Mouse (Mus musculus): ENCODE results near the gene Ddo. TPM values are rescaled to one million over a fixed set of nuclear protein-coding genes. Genes with fewer than 3 reads are reported as not detected.

Gene Ddo
- polyA plus RNA-seq, 1 experiment from 2014 or later: 0.98 TPM

- no peak for ATAC-seq (replicated peaks)
- H3K4me1 ChIP-seq: peaks cover 9% of the 10 kb centered on the region; the same call in 1 of the 2 replicates
- no peaks in the 10 kb centered on the region for H3K27me3 ChIP-seq (replicated peaks)
- H3K4me3 ChIP-seq: no peak overlapping the region
- H3K9ac ChIP-seq: no peak overlapping the region
- no peaks in the 10 kb centered on the region for H3K9me3 ChIP-seq
- H3K4me2 ChIP-seq: no peak overlapping the region
- no peaks in the 10 kb centered on the region for H3K36me3 ChIP-seq (replicated peaks)
- H3K27ac ChIP-seq: no peak overlapping the region
Observed at GRCm38 (mm10) chr10:40668640-40669039, 38.8 kb downstream of the Ddo start.

- Histone ChIP-seq H3K4me3 (no peak overlapping the region), H3K27ac (no peak overlapping the region), H3K9ac (no peak overlapping the region), H3K9me3 (no peaks in the 10 kb centered on the region), H3K4me2 (no peak overlapping the region), H3K36me3 (replicated peaks) (no peaks in the 10 kb centered on the region), H3K27me3 (replicated peaks) (no peaks in the 10 kb centered on the region), H3K4me1 (peaks cover 18% of the 10 kb centered on the region; the same call in 1 of the 2 replicates)
- 44% methylated on average over 8 of the region's 8 CpGs for WGBS
- ATAC-seq (replicated peaks): peak; percentile 56
Observed at GRCm38 (mm10) chr10:40672587-40673296, 42.9 kb downstream of the Ddo start.

- WGBS: 50% methylated on average over 7 of the region's 7 CpGs
- H3K9me3 ChIP-seq: no peaks in the 10 kb centered on the region
- no peaks in the 10 kb centered on the region for H3K36me3 ChIP-seq (replicated peaks)
- peaks cover 18% of the 10 kb centered on the region; the same call in 1 of the 2 replicates for H3K4me1 ChIP-seq
- H3K4me2 ChIP-seq: no peak overlapping the region
- H3K27ac ChIP-seq: no peak overlapping the region
- no peak overlapping the region for H3K4me3 ChIP-seq
- H3K9ac ChIP-seq: no peak overlapping the region
- H3K27me3 ChIP-seq (replicated peaks): no peaks in the 10 kb centered on the region
- peak; percentile 24; the same call in 1 of the 2 replicates for ATAC-seq (replicated peaks)
Observed at GRCm38 (mm10) chr10:40673297-40673665, 43.5 kb downstream of the Ddo start.

- H3K4me2 ChIP-seq: peak overlapping the region; percentile 47
- H3K9me3 ChIP-seq: no peaks in the 10 kb centered on the region
- peaks cover 18% of the 10 kb centered on the region; the same call in 1 of the 2 replicates for H3K4me1 ChIP-seq
- peak; percentile 76 for ATAC-seq (replicated peaks)
- no peaks in the 10 kb centered on the region for H3K27me3 ChIP-seq (replicated peaks)
- no peak overlapping the region; the same call in 1 of the 2 replicates for H3K9ac ChIP-seq
- WGBS: 12% methylated on average over 13 of the region's 13 CpGs
- no peaks in the 10 kb centered on the region for H3K36me3 ChIP-seq (replicated peaks)
- peak overlapping the region; percentile 24 for H3K4me3 ChIP-seq
- 0 out of 2 replicates have a peak overlapping the region, but pooled peaks have one; percentile 15 for H3K27ac ChIP-seq
Observed at GRCm38 (mm10) chr10:40674151-40674550, 44.3 kb downstream of the Ddo start.

GRCm38 (mm10) chr10:40675921-40676320, 46.1 kb downstream of the Ddo start:
- no peaks in the 10 kb centered on the region for H3K27me3 ChIP-seq (replicated peaks)
- 86% methylated on average over 7 of the region's 7 CpGs for WGBS
- H3K4me3 ChIP-seq: no peak overlapping the region
- no peaks in the 10 kb centered on the region for H3K36me3 ChIP-seq (replicated peaks)
- no peak overlapping the region for H3K27ac ChIP-seq
- no peak overlapping the region for H3K4me2 ChIP-seq
- ATAC-seq (replicated peaks): no peak
- no peak overlapping the region for H3K9ac ChIP-seq
- H3K4me1 ChIP-seq: peaks cover 18% of the 10 kb centered on the region; the same call in 1 of the 2 replicates
- H3K9me3 ChIP-seq: no peaks in the 10 kb centered on the region

- Histone ChIP-seq H3K9me3 (no peaks in the 10 kb centered on the region), H3K4me3 (no peak overlapping the region), H3K4me1 (peaks cover 26% of the 10 kb centered on the region), H3K9ac (no peak overlapping the region), H3K27me3 (replicated peaks) (no peaks in the 10 kb centered on the region), H3K36me3 (replicated peaks) (no peaks in the 10 kb centered on the region), H3K27ac (no peak overlapping the region), H3K4me2 (no peak overlapping the region)
- WGBS: 85% methylated on average over 3 of the region's 3 CpGs
- no peak for ATAC-seq (replicated peaks)
Observed at GRCm38 (mm10) chr10:40678477-40678876, 48.7 kb downstream of the Ddo start.

- peak overlapping the region; percentile 98 for H3K4me2 ChIP-seq
- H3K27ac ChIP-seq: no peak overlapping the region
- no peak for ATAC-seq (replicated peaks)
- H3K9ac ChIP-seq: no peak overlapping the region
- no peaks in the 10 kb centered on the region for H3K36me3 ChIP-seq (replicated peaks)
- WGBS: 20% methylated on average over 8 of the region's 8 CpGs
- peaks cover 21% of the 10 kb centered on the region for H3K4me1 ChIP-seq
- no peaks in the 10 kb centered on the region for H3K9me3 ChIP-seq
- peak overlapping the region; percentile 47; the same call in 1 of the 2 replicates for H3K4me3 ChIP-seq
- no peaks in the 10 kb centered on the region for H3K27me3 ChIP-seq (replicated peaks)
Observed at GRCm38 (mm10) chr10:40682470-40682869, 52.7 kb downstream of the Ddo start.

- under 1% methylated on average over 50 of the region's 50 CpGs for WGBS
- Histone ChIP-seq H3K27ac (no peak within 1 kb of the TSS), H3K4me3 (peak within 1 kb of the TSS; percentile 47), H3K4me2 (peak within 1 kb of the TSS; percentile 98), H3K9me3 (no peaks in the 10 kb centered on the region), H3K9ac (peak within 1 kb of the TSS; percentile 54), H3K27me3 (replicated peaks) (no peaks in the 10 kb centered on the region), H3K4me1 (peaks cover 21% of the 10 kb centered on the region), H3K36me3 (replicated peaks) (no peaks in the 10 kb centered on the region)
- ATAC-seq (replicated peaks): peak; percentile 82
Observed at GRCm38 (mm10) chr10:40683092-40683867, 53.5 kb downstream of the Ddo start, which contains the start of gene Mettl24. Gene Mettl24 (plus strand): TSS chr10:40683282.

- Histone ChIP-seq H3K4me3 (peak overlapping the region; percentile 47; the same call in 1 of the 2 replicates), H3K27me3 (replicated peaks) (no peaks in the 10 kb centered on the region), H3K4me1 (peaks cover 21% of the 10 kb centered on the region), H3K9ac (no peak overlapping the region), H3K27ac (no peak overlapping the region), H3K9me3 (no peaks in the 10 kb centered on the region), H3K36me3 (replicated peaks) (no peaks in the 10 kb centered on the region), H3K4me2 (peak overlapping the region; percentile 98)
- ATAC-seq (replicated peaks): peak; percentile 41
- 58% methylated on average over 9 of the region's 9 CpGs for WGBS
Observed at GRCm38 (mm10) chr10:40683868-40684253, 54.0 kb downstream of the Ddo start.

- no peaks in the 10 kb centered on the region for H3K27me3 ChIP-seq (replicated peaks)
- peaks cover 21% of the 10 kb centered on the region for H3K4me1 ChIP-seq
- no peaks in the 10 kb centered on the region for H3K36me3 ChIP-seq (replicated peaks)
- H3K4me3 ChIP-seq: no peak overlapping the region
- 92% methylated on average over 7 of the region's 7 CpGs for WGBS
- no peak overlapping the region for H3K27ac ChIP-seq
- H3K4me2 ChIP-seq: no peak overlapping the region
- no peak overlapping the region for H3K9ac ChIP-seq
- ATAC-seq (replicated peaks): no peak
- H3K9me3 ChIP-seq: no peaks in the 10 kb centered on the region
Observed at GRCm38 (mm10) chr10:40684326-40684725, 54.5 kb downstream of the Ddo start.

GRCm38 (mm10) chr10:40685641-40686040, 55.8 kb downstream of the Ddo start:
- Histone ChIP-seq H3K4me2 (no peak overlapping the region), H3K4me1 (peaks cover 21% of the 10 kb centered on the region), H3K27me3 (replicated peaks) (no peaks in the 10 kb centered on the region), H3K9ac (no peak overlapping the region), H3K27ac (no peak overlapping the region), H3K36me3 (replicated peaks) (no peaks in the 10 kb centered on the region), H3K9me3 (no peaks in the 10 kb centered on the region), H3K4me3 (no peak overlapping the region)
- no peak for ATAC-seq (replicated peaks)
- WGBS: 33% methylated on average over 8 of the region's 8 CpGs

- Histone ChIP-seq H3K36me3 (replicated peaks) (no peaks in the 10 kb centered on the region), H3K4me1 (peaks cover 19% of the 10 kb centered on the region), H3K9ac (no peak overlapping the region), H3K9me3 (no peaks in the 10 kb centered on the region), H3K4me3 (no peak overlapping the region), H3K27me3 (replicated peaks) (no peaks in the 10 kb centered on the region), H3K27ac (no peak overlapping the region), H3K4me2 (no peak overlapping the region)
- WGBS: 87% methylated on average over 4 of the region's 4 CpGs
- ATAC-seq (replicated peaks): no peak
Observed at GRCm38 (mm10) chr10:40686976-40687375, 57.2 kb downstream of the Ddo start.
